ENCODE assay signal across 12 mouse cellular contexts in genomic region chr2:127590204-127590603, GRCm38 (mm10). TPM values are rescaled to one million over a fixed set of nuclear protein-coding genes. Genes with fewer than 3 reads are reported as not detected.
A peak's percentile ranks its signal among the peaks of the same experiment; 100 is the strongest.
DNase-seq lines count a peak whose midpoint lies in the region; ATAC-seq and TF ChIP-seq lines count a peak whose summit lies in the region.
"Had no signal": no experiment of that assay in that cellular context is flagged by ENCODE, and none has a peak within 500 bp of the region (broad histone marks: within the 10 kb centered on the region; RNA-seq: fewer than 3 reads in every experiment).

No protein-coding gene starts in this region.

- no peaks in the 10 kb centered on the region for H3K79me2 ChIP-seq in heart, adult 2 months (replicated peaks; ENCODE audit: control insufficient read depth, insufficient read depth, low read length)

- no peak for DNase-seq in heart, adult 2 months
- DNase-seq in heart, adult 18-20 months = no peak
- no peak for DNase-seq in stomach, postnatal 0 days (ENCODE audit: low spot score)
- DNase-seq in naive thymus-derived CD4-positive, alpha-beta T cell, adult 2 months (ENCODE audit: low read depth) = peak; percentile 59
- DNase-seq in layer of hippocampus, adult 8-10 months (ENCODE audit: low spot score in 2 of 2) = no peak
- no peak for DNase-seq in right cerebral cortex, adult 18-20 months
- DNase-seq in frontal cortex, postnatal 10 days (ENCODE audit: low spot score in 2 of 2) = no peak
- DNase-seq: adrenal gland, postnatal 25 days; cerebellum, postnatal 36 days had no signal

- peaks cover 5% of the 10 kb centered on the region for H3K4me1 ChIP-seq in heart, adult 2 months (ENCODE audit: control insufficient read depth, insufficient read depth, low read length)
- H3K4me1 ChIP-seq in stomach, embryonic 16.5 days (ENCODE audit: control insufficient read depth, insufficient read depth, low read length) = peaks cover 15% of the 10 kb centered on the region
- H3K4me1 ChIP-seq in stomach, postnatal 0 days (replicated peaks; ENCODE audit: control insufficient read depth, insufficient read depth) = no peaks in the 10 kb centered on the region

- peak overlapping the region; percentile 30; the same call in 1 of the 2 replicates for H3K4me3 ChIP-seq in heart, adult 2 months
- no peak overlapping the region for H3K4me3 ChIP-seq in stomach, embryonic 16.5 days (replicated peaks; ENCODE audit: low read length)
- H3K4me3 ChIP-seq in stomach, postnatal 0 days (ENCODE audit: low read depth, low read length) = no peak overlapping the region
- H3K4me3 ChIP-seq: forebrain, embryonic 10.5 days; hindbrain, embryonic 13.5 days had no signal

- TF ChIP-seq CTCF in heart, adult 2 months (IDR thresholded peaks at IDR 0.05) = no peak
- no peak for TF ChIP-seq CTCF in stomach, postnatal 0 days (IDR thresholded peaks at IDR 0.05; ENCODE audit: low read depth)

- no peaks in the 10 kb centered on the region for H3K36me3 ChIP-seq in heart, adult 2 months (ENCODE audit: control insufficient read depth, insufficient read depth, low read length)
- H3K36me3 ChIP-seq in stomach, embryonic 16.5 days (ENCODE audit: control insufficient read depth, insufficient read depth, low read length) = peaks cover 5% of the 10 kb centered on the region; the same call in 1 of the 2 replicates
- H3K36me3 ChIP-seq in stomach, postnatal 0 days (ENCODE audit: control insufficient read depth, insufficient read depth, low read length) = peaks cover 10% of the 10 kb centered on the region; the same call in 1 of the 2 replicates

- no peak overlapping the region for H3K9ac ChIP-seq in heart, adult 2 months (ENCODE audit: low read depth, low read length)
- H3K9ac ChIP-seq in stomach, embryonic 16.5 days (ENCODE audit: low read length) = no peak overlapping the region
- H3K9ac ChIP-seq in stomach, postnatal 0 days (ENCODE audit: low read length) = no peak overlapping the region
- H3K9ac ChIP-seq: hindbrain, embryonic 13.5 days had no signal

- TF ChIP-seq EP300 in heart, adult 2 months (IDR thresholded peaks at IDR 0.05; ENCODE audit: insufficient read depth, low read depth, low read length) = no peak
- TF ChIP-seq EP300 in stomach, postnatal 0 days (optimal IDR thresholded peaks at IDR 0.05) = no peak

- no peaks in the 10 kb centered on the region for H3K9me3 ChIP-seq in stomach, embryonic 16.5 days (replicated peaks; ENCODE audit: control insufficient read depth, low read length)
- no peaks in the 10 kb centered on the region for H3K9me3 ChIP-seq in stomach, postnatal 0 days (ENCODE audit: control insufficient read depth, low read length)
- H3K9me3 ChIP-seq: forebrain, embryonic 10.5 days; hindbrain, embryonic 13.5 days had no signal

- 0 out of 2 replicates have a peak overlapping the region, but pooled peaks have one; percentile 5 for H3K4me2 ChIP-seq in stomach, embryonic 16.5 days (ENCODE audit: low read depth, low read length)
- no peak overlapping the region for H3K4me2 ChIP-seq in stomach, postnatal 0 days (replicated peaks; ENCODE audit: low read depth)
- H3K4me2 ChIP-seq: hindbrain, embryonic 13.5 days had no signal

- peak overlapping the region; percentile 40 for H3K27ac ChIP-seq in heart, adult 2 months
- no peak overlapping the region for H3K27ac ChIP-seq in stomach, embryonic 16.5 days (ENCODE audit: low read length)
- no peak overlapping the region for H3K27ac ChIP-seq in stomach, postnatal 0 days (replicated peaks)
- H3K27ac ChIP-seq: forebrain, embryonic 10.5 days; hindbrain, embryonic 13.5 days had no signal

- no peak for ATAC-seq in stomach, embryonic 16.5 days (ENCODE audit: insufficient read depth, low FRiP score)
- ATAC-seq in stomach, postnatal 0 days (ENCODE audit: low FRiP score, low TSS enrichment) = no peak

- TF ChIP-seq POLR2A in heart, adult 2 months (IDR thresholded peaks at IDR 0.05; ENCODE audit: insufficient read depth, low read depth, low read length) = no peak

- WGBS in heart, adult 2 months = 53% methylated on average over 15 of the region's 15 CpGs
- WGBS in stomach, embryonic 16.5 days = 74% methylated on average over 15 of the region's 15 CpGs
- WGBS in stomach, postnatal 0 days = 71% methylated on average over 15 of the region's 15 CpGs

- no peaks in the 10 kb centered on the region for H3K27me3 ChIP-seq in heart, adult 2 months (ENCODE audit: control insufficient read depth, insufficient read depth, low read length)
- H3K27me3 ChIP-seq in stomach, embryonic 16.5 days (ENCODE audit: control insufficient read depth, insufficient read depth, low read length) = no peaks in the 10 kb centered on the region
- H3K27me3 ChIP-seq in stomach, postnatal 0 days (ENCODE audit: control insufficient read depth, insufficient read depth, low read length) = no peaks in the 10 kb centered on the region
- H3K27me3 ChIP-seq: hindbrain, embryonic 13.5 days had no signal

- intact Hi-C loops in heart, adult 2 months (cut with DNase I) = no loop called here

RNA-seq across cellular contexts. Expression of gene Mrps5, which starts 3.2 kb away (rescaled TPM):
- total RNA-seq in heart, adult 2 months (2021) = 10 to 100 TPM; 80.3 to 89.7 TPM
- 58.2 and 68.4 TPM in 2 replicates for polyA plus RNA-seq in heart, adult 2 months (2012; rRNA removed)
- 10 to 100 TPM; 78.3 to 93.4 TPM for total RNA-seq in heart, adult 18-20 months (2021)
- polyA plus RNA-seq in stomach, embryonic 16.5 days (2015; fragmentation: Nextera tagmentation; extraction: Ambion mirVana) = 118 and 128 TPM in 2 replicates
- polyA plus RNA-seq in stomach, postnatal 0 days (2015; fragmentation: Nextera tagmentation; extraction: Ambion mirVana) = 87.0 and 90.2 TPM in 2 replicates
- total RNA-seq in layer of hippocampus, adult 8-10 months (2022) = 100 to 1,000 TPM in 2 of 4 experiments, 10 to 100 TPM in 2; 88.6 to 107 (median 96.5) TPM

RNA-seq across cellular contexts. Expression of gene Zfp661, which starts 3.3 kb away (rescaled TPM):
- 1 to 10 TPM; 1.7 to 2.0 TPM for total RNA-seq in heart, adult 2 months (2021)
- polyA plus RNA-seq in heart, adult 2 months (2012; rRNA removed) = 1.5 and 2.4 TPM in 2 replicates
- 1 to 10 TPM; 1.8 to 2.2 TPM for total RNA-seq in heart, adult 18-20 months (2021)
- polyA plus RNA-seq in stomach, embryonic 16.5 days (2015; fragmentation: Nextera tagmentation; extraction: Ambion mirVana) = 4.5 and 4.7 TPM in 2 replicates
- polyA plus RNA-seq in stomach, postnatal 0 days (2015; fragmentation: Nextera tagmentation; extraction: Ambion mirVana) = 1.9 TPM in 2 replicates
- total RNA-seq in layer of hippocampus, adult 8-10 months (2022) = 1 to 10 TPM; 7.1 to 8.6 (median 7.8) TPM

RNA-seq across cellular contexts. Expression of gene Prom2, which starts 48.9 kb away (rescaled TPM):
- total RNA-seq in heart, adult 2 months (2021) = not detected
- polyA plus RNA-seq in heart, adult 2 months (2012; rRNA removed) = 0.06 and 0.14 TPM in 2 replicates
- under 1 TPM; 0.12 to 0.21 TPM for total RNA-seq in heart, adult 18-20 months (2021)
- 21.1 and 30.0 TPM in 2 replicates for polyA plus RNA-seq in stomach, embryonic 16.5 days (2015; fragmentation: Nextera tagmentation; extraction: Ambion mirVana)
- polyA plus RNA-seq in stomach, postnatal 0 days (2015; fragmentation: Nextera tagmentation; extraction: Ambion mirVana) = 17.2 and 20.5 TPM in 2 replicates
- total RNA-seq in layer of hippocampus, adult 8-10 months (2022) = under 1 TPM in 3 of 4 experiments, not detected in 1; 0.09 to 0.39 (median 0.18) TPM
